Mouse (Mus musculus): ENCODE measurements around the gene Fut9. TPM values are rescaled to one million over a fixed set of nuclear protein-coding genes. Genes with fewer than 3 reads are reported as not detected.

Fut9 gene
- polyA plus RNA-seq, 1 experiment from 2014 or later = 0.04 TPM

DNA sequence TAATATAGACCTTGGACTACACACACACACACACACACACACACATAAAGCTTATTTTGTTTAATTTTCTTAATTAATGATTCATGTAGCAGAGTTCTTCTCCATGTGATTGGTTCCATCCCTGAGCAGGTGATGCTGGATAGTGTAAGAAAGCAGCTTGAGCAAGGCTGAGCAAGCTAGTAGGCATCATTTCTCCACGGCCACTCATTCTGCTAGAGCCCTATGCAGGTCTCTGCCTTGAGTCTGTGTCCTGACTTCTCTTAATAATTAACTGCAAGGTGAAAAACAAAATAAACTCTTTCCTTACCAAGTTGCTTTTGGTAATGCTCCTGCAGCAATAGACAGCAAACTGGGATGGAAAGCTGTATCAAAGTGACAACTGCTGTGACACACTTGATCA lies 152.5 kb downstream of the Fut9 start:
- Histone ChIP-seq H3K36me3 (ENCODE audit: control insufficient read depth, insufficient read depth, low read length) (no peaks in the 10 kb centered on the region), H3K4me1 (ENCODE audit: control insufficient read depth in 2 of 2, insufficient read depth in 2 of 2, low read length in 2 of 2) (no peaks in the 10 kb centered on the region), H3K27ac (replicated peaks in 1 of 2; ENCODE audit: control insufficient read depth in 1 of 2, insufficient read depth in 1 of 2, low read depth in 2 of 2, low read length in 2 of 2) (no peak overlapping the region), H3K4me2 (ENCODE audit: low read length) (no peak overlapping the region), H3K9me3 (ENCODE audit: control insufficient read depth, low read length) (no peaks in the 10 kb centered on the region), H3K9ac (ENCODE audit: low read length) (no peak overlapping the region), H3K27me3 (ENCODE audit: control insufficient read depth, insufficient read depth, low read length) (no peaks in the 10 kb centered on the region), H3K4me3 (ENCODE audit: control insufficient read depth in 1 of 2, insufficient read depth in 1 of 2, low read depth in 1 of 2, low read length in 2 of 2) (no peak overlapping the region)
- WGBS = 68% methylated on average over 1 of the region's 1 CpGs
- ATAC-seq (ENCODE audit: insufficient number of reproducible peaks, insufficient read depth, low FRiP score, low read depth) = no peak

GRCm38 (mm10) chr4:25645580-25645979 lies 154.5 kb downstream of the Fut9 start:
- Histone ChIP-seq H3K27me3 (ENCODE audit: control insufficient read depth, insufficient read depth, low read length) (no peaks in the 10 kb centered on the region), H3K4me3 (ENCODE audit: control insufficient read depth in 1 of 2, insufficient read depth in 1 of 2, low read depth in 1 of 2, low read length in 2 of 2) (no peak overlapping the region), H3K4me2 (ENCODE audit: low read length) (no peak overlapping the region), H3K9ac (ENCODE audit: low read length) (no peak overlapping the region), H3K27ac (replicated peaks in 1 of 2; ENCODE audit: control insufficient read depth in 1 of 2, insufficient read depth in 1 of 2, low read depth in 2 of 2, low read length in 2 of 2) (no peak overlapping the region), H3K9me3 (ENCODE audit: control insufficient read depth, low read length) (no peaks in the 10 kb centered on the region), H3K4me1 (ENCODE audit: control insufficient read depth in 2 of 2, insufficient read depth in 2 of 2, low read length in 2 of 2) (no peaks in the 10 kb centered on the region), H3K36me3 (ENCODE audit: control insufficient read depth, insufficient read depth, low read length) (no peaks in the 10 kb centered on the region)
- 56% methylated on average over 2 of the region's 2 CpGs for WGBS
- no peak for ATAC-seq (ENCODE audit: insufficient number of reproducible peaks, insufficient read depth, low FRiP score, low read depth)

DNA sequence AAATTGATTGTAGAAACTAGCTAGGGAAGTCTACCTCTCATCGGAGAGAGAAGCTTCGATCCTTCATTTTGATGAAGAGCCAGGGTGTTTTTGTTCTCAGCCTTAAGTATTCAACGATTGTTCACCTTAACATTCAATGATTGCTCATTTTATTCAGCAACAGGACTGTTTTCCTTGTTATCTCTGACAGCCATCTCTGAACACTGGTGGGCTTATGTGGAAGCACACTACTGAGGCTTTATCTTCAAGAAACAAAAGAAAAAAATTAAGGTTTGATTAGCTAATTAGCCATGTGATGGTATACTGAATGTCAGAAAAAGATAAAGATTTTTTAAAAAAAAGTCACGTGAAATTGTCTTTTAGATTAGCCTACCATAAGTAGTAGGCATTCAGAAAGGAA lies 158.1 kb downstream of the Fut9 start:
- 81% methylated on average over 4 of the region's 4 CpGs for WGBS
- no peak for ATAC-seq (ENCODE audit: insufficient number of reproducible peaks, insufficient read depth, low FRiP score, low read depth)

GRCm38 (mm10) chr4:25633262-25633661 lies 166.8 kb downstream of the Fut9 start:
- no peak overlapping the region for H3K27ac ChIP-seq (replicated peaks in 1 of 2; ENCODE audit: control insufficient read depth in 1 of 2, insufficient read depth in 1 of 2, low read depth in 2 of 2, low read length in 2 of 2)
- no peak for ATAC-seq (ENCODE audit: insufficient number of reproducible peaks, insufficient read depth, low FRiP score, low read depth)
- H3K9ac ChIP-seq (ENCODE audit: low read length) = no peak overlapping the region
- 75% methylated on average over 2 of the region's 2 CpGs for WGBS
- H3K36me3 ChIP-seq (ENCODE audit: control insufficient read depth, insufficient read depth, low read length) = no peaks in the 10 kb centered on the region
- no peak overlapping the region for H3K4me2 ChIP-seq (ENCODE audit: low read length)
- no peaks in the 10 kb centered on the region for H3K4me1 ChIP-seq (ENCODE audit: control insufficient read depth in 2 of 2, insufficient read depth in 2 of 2, low read length in 2 of 2)
- H3K4me3 ChIP-seq (ENCODE audit: control insufficient read depth in 1 of 2, insufficient read depth in 1 of 2, low read depth in 1 of 2, low read length in 2 of 2) = no peak overlapping the region
- no peaks in the 10 kb centered on the region for H3K9me3 ChIP-seq (ENCODE audit: control insufficient read depth, low read length)
- H3K27me3 ChIP-seq (ENCODE audit: control insufficient read depth, insufficient read depth, low read length) = no peaks in the 10 kb centered on the region

More for the DNA sequence above, 158.1 kb downstream of the Fut9 start:
- Histone ChIP-seq H3K4me1 (ENCODE audit: control insufficient read depth in 2 of 2, insufficient read depth in 2 of 2, low read length in 2 of 2) (no peaks in the 10 kb centered on the region), H3K27ac (replicated peaks in 1 of 2; ENCODE audit: control insufficient read depth in 1 of 2, insufficient read depth in 1 of 2, low read depth in 2 of 2, low read length in 2 of 2) (no peak overlapping the region), H3K36me3 (ENCODE audit: control insufficient read depth, insufficient read depth, low read length) (no peaks in the 10 kb centered on the region), H3K9ac (ENCODE audit: low read length) (no peak overlapping the region), H3K4me2 (ENCODE audit: low read length) (no peak overlapping the region), H3K4me3 (ENCODE audit: control insufficient read depth in 1 of 2, insufficient read depth in 1 of 2, low read depth in 1 of 2, low read length in 2 of 2) (no peak overlapping the region), H3K9me3 (ENCODE audit: control insufficient read depth, low read length) (no peaks in the 10 kb centered on the region), H3K27me3 (ENCODE audit: control insufficient read depth, insufficient read depth, low read length) (no peaks in the 10 kb centered on the region)

DNA sequence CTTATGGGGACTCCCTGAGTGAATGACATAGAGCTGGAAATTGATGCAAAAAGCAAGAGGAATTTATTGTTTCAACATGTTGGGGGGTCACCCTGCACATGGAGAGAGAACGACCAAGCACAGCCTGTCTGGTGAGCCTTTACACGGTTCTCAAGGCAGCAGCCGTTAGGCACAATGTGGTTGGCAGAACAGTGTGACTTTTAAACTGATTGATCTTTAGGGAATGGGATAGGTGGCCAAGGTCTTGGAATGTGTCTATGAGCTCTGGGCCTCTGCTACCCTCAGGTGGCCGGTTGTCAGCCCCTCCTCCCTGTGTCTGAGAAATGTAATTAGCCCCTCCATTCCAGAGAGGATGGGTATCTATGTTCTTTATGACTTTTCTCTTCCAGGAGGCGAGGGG lies 171.9 kb downstream of the Fut9 start:
- 68% methylated on average over 5 of the region's 5 CpGs for WGBS
- ATAC-seq (ENCODE audit: insufficient number of reproducible peaks, insufficient read depth, low FRiP score, low read depth) = no peak
- no peak overlapping the region for H3K9ac ChIP-seq (ENCODE audit: low read length)

DNA sequence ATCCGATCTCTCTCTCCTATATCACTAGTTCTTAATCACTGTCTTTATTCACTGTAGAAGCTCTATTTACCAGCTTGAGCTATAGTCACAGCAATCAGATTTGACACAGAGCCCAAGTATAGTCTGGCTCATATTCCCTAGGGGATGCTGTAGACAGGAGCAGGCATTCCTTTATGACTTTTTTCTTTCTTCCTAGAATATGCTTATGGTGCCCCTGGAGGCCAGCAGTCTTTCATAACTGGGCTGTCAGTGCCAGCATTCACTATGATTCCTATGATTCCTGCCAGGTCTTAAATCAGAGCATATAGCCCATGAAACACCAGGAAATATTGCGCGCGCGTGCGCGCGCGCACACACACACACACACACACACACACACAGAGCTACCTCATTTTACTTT lies 172.6 kb downstream of the Fut9 start:
- no peak overlapping the region for H3K4me3 ChIP-seq (ENCODE audit: control insufficient read depth in 1 of 2, insufficient read depth in 1 of 2, low read depth in 1 of 2, low read length in 2 of 2)
- WGBS = 96% methylated on average over 9 of the region's 9 CpGs
- no peaks in the 10 kb centered on the region for H3K9me3 ChIP-seq (ENCODE audit: control insufficient read depth, low read length)
- H3K9ac ChIP-seq (ENCODE audit: low read length) = no peak overlapping the region
- H3K4me1 ChIP-seq (ENCODE audit: control insufficient read depth in 2 of 2, insufficient read depth in 2 of 2, low read length in 2 of 2) = no peaks in the 10 kb centered on the region
- no peak overlapping the region for H3K27ac ChIP-seq (replicated peaks in 1 of 2; ENCODE audit: control insufficient read depth in 1 of 2, insufficient read depth in 1 of 2, low read depth in 2 of 2, low read length in 2 of 2)
- no peak for ATAC-seq (ENCODE audit: insufficient number of reproducible peaks, insufficient read depth, low FRiP score, low read depth)
- H3K4me2 ChIP-seq (ENCODE audit: low read length) = no peak overlapping the region
- no peaks in the 10 kb centered on the region for H3K27me3 ChIP-seq (ENCODE audit: control insufficient read depth, insufficient read depth, low read length)
- no peaks in the 10 kb centered on the region for H3K36me3 ChIP-seq (ENCODE audit: control insufficient read depth, insufficient read depth, low read length)

More for the DNA sequence above, 171.9 kb downstream of the Fut9 start:
- H3K9me3 ChIP-seq (ENCODE audit: control insufficient read depth, low read length) = no peaks in the 10 kb centered on the region
- no peak overlapping the region for H3K4me3 ChIP-seq (ENCODE audit: control insufficient read depth in 1 of 2, insufficient read depth in 1 of 2, low read depth in 1 of 2, low read length in 2 of 2)
- H3K36me3 ChIP-seq (ENCODE audit: control insufficient read depth, insufficient read depth, low read length) = no peaks in the 10 kb centered on the region
- H3K27me3 ChIP-seq (ENCODE audit: control insufficient read depth, insufficient read depth, low read length) = no peaks in the 10 kb centered on the region
- no peak overlapping the region for H3K27ac ChIP-seq (replicated peaks in 1 of 2; ENCODE audit: control insufficient read depth in 1 of 2, insufficient read depth in 1 of 2, low read depth in 2 of 2, low read length in 2 of 2)
- H3K4me1 ChIP-seq (ENCODE audit: control insufficient read depth in 2 of 2, insufficient read depth in 2 of 2, low read length in 2 of 2) = no peaks in the 10 kb centered on the region
- no peak overlapping the region for H3K4me2 ChIP-seq (ENCODE audit: low read length)

DNA sequence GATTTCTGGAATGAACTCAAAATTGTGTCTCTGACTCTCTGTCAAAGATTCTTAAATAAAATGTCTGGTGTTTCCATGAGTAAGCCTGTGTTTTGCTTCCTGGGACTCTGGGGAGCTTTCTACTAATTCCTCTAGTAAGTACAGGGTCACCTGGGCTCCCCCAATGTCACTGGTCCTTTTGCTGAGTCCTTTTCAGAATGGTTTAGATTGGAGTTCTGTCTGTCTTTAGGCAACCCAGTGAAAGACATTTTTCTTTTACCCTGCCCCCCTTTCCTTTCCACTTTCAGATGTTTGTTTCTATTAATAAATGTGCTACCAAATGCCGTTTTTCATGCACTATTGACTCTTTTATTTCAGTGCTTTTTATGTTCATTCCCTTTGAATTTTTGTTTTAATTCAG lies 173.0 kb downstream of the Fut9 start:
- WGBS = 43% methylated on average over 1 of the region's 1 CpGs

GRCm38 (mm10) chr4:25623176-25623575 lies 176.9 kb downstream of the Fut9 start:
- no peaks in the 10 kb centered on the region for H3K36me3 ChIP-seq (ENCODE audit: control insufficient read depth, insufficient read depth, low read length)
- H3K27me3 ChIP-seq (ENCODE audit: control insufficient read depth, insufficient read depth, low read length) = no peaks in the 10 kb centered on the region
- H3K4me1 ChIP-seq (ENCODE audit: control insufficient read depth in 2 of 2, insufficient read depth in 2 of 2, low read length in 2 of 2) = no peaks in the 10 kb centered on the region
- no peak for ATAC-seq (ENCODE audit: insufficient number of reproducible peaks, insufficient read depth, low FRiP score, low read depth)
- H3K4me2 ChIP-seq (ENCODE audit: low read length) = no peak overlapping the region
- H3K9ac ChIP-seq (ENCODE audit: low read length) = no peak overlapping the region
- WGBS = 83% methylated on average over 2 of the region's 2 CpGs
- H3K4me3 ChIP-seq (ENCODE audit: control insufficient read depth in 1 of 2, insufficient read depth in 1 of 2, low read depth in 1 of 2, low read length in 2 of 2) = no peak overlapping the region
- H3K27ac ChIP-seq (replicated peaks in 1 of 2; ENCODE audit: control insufficient read depth in 1 of 2, insufficient read depth in 1 of 2, low read depth in 2 of 2, low read length in 2 of 2) = no peak overlapping the region
- no peaks in the 10 kb centered on the region for H3K9me3 ChIP-seq (ENCODE audit: control insufficient read depth, low read length)

More for the DNA sequence above, 173.0 kb downstream of the Fut9 start:
- no peak overlapping the region for H3K27ac ChIP-seq (replicated peaks in 1 of 2; ENCODE audit: control insufficient read depth in 1 of 2, insufficient read depth in 1 of 2, low read depth in 2 of 2, low read length in 2 of 2)
- no peaks in the 10 kb centered on the region for H3K27me3 ChIP-seq (ENCODE audit: control insufficient read depth, insufficient read depth, low read length)
- ATAC-seq (ENCODE audit: insufficient number of reproducible peaks, insufficient read depth, low FRiP score, low read depth) = no peak
- no peak overlapping the region for H3K4me3 ChIP-seq (ENCODE audit: control insufficient read depth in 1 of 2, insufficient read depth in 1 of 2, low read depth in 1 of 2, low read length in 2 of 2)
- H3K4me1 ChIP-seq (ENCODE audit: control insufficient read depth in 2 of 2, insufficient read depth in 2 of 2, low read length in 2 of 2) = no peaks in the 10 kb centered on the region
- no peak overlapping the region for H3K9ac ChIP-seq (ENCODE audit: low read length)
- H3K9me3 ChIP-seq (ENCODE audit: control insufficient read depth, low read length) = no peaks in the 10 kb centered on the region
- no peaks in the 10 kb centered on the region for H3K36me3 ChIP-seq (ENCODE audit: control insufficient read depth, insufficient read depth, low read length)
- no peak overlapping the region for H3K4me2 ChIP-seq (ENCODE audit: low read length)

Measured in heart, embryonic 14.5 days (tissue).